Mouse (Mus musculus): ENCODE results near the gene Timm8a2. TPM values are rescaled to one million over a fixed set of nuclear protein-coding genes. Genes with fewer than 3 reads are reported as not detected.
"Not testable (repeated sequence)": the region's sequence is repeated elsewhere in the genome, so short reads cannot be mapped to it uniquely, and the experiment has no call there.

Timm8a2 gene
- polyA plus RNA-seq, 1 experiment, result not detected

DNA sequence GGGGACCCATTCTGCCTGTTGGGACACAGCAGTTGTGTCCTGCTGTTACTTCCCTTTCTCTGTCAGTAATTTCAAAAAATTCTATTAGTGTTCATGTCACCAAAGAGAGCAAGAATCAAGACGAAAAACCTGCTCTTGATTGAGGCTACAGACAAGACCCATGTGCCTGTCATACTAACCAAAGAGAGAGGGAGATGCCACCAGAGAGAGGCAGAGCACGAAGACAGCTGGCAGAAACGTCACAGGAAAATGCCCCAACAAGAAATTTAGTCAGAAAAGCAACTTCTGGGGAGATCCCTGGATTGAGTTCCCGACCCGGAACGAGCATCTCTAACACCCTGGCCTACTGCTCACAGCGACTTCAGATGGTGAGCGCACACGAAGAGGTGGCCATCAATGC, 14.3 kb downstream of the Timm8a2 start:
- Histone ChIP-seq H3K27me3 (replicated peaks) (peaks cover 14% of the 10 kb centered on the region), H3K9me3 (no peaks in the 10 kb centered on the region), H3K36me3 (replicated peaks; ENCODE audit: low read length) (no peaks in the 10 kb centered on the region), H3K4me1 (peaks cover 55% of the 10 kb centered on the region), H3K4me3 (replicated peaks) (no peak overlapping the region)
- TF ChIP-seq GATA1 (IDR thresholded peaks at IDR 0.05; ENCODE audit: borderline replicate concordance, low read length) (no peak), FLI1 (IDR thresholded peaks at IDR 0.05; ENCODE audit: low read length) (no peak)

DNA sequence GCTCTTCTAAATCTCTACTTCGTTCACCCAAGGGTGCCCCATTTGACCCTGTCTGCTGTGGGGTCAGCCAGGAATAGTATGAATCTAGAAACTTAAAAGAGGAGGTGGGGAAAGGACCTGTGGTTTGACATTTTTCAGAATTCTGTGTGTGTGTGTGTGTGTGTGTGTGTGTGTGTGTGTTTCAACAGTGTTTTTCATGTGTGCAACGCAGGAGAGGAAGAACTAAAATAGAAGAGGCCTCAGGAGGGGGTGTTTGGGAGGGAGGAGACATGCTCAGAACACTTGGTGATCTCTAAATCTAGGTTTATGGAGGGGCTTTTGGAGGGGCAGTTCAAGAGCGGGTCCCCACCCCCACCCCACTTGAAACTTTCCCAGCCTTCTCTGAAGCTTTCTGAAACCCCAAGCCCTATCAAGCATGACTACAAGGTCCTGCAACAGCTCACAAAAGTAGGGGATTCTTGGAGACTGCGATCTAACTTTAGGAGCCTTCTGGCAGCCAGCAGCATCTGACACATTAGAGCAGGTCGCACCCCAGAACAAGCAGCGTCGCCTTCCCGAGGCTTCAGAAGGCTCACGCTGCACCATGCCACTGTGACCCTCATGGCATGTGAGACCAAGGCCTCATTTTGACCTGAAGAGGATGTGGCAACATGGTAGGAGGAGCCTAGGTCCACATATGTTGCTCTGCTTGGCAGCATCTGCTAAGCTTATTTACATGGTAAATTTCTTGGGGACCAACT, 18.6 kb downstream of the Timm8a2 start:
- Histone ChIP-seq H3K36me3 (replicated peaks; ENCODE audit: low read length) (no peaks in the 10 kb centered on the region), H3K27me3 (replicated peaks) (peaks cover 22% of the 10 kb centered on the region), H3K4me3 (replicated peaks) (no peak overlapping the region), H3K4me1 (peaks cover 44% of the 10 kb centered on the region), H3K9me3 (no peaks in the 10 kb centered on the region)
- TF ChIP-seq FLI1 (IDR thresholded peaks at IDR 0.05; ENCODE audit: low read length) (no peak), GATA1 (IDR thresholded peaks at IDR 0.05; ENCODE audit: borderline replicate concordance, low read length) (no peak)

DNA sequence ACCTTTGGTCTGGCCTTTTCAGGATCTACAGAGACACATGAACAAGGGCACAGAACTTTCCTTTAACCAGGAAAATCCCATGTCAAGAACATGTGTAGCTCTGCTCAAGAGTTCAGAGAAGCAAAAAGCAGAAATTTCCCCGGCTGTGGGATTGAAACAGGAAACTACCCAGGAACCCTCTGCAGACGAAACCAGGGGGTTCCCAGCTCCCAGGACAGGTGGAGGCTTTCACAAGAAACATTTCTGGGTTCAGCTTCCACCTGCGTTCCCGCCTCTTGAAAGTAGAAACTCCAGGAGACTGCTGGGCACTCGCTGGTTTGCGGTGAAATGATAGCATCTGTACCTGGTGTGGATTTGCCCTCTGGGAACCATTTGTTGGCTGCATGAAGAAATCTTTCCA, 22.4 kb downstream of the Timm8a2 start:
- TF ChIP-seq GATA1 (IDR thresholded peaks at IDR 0.05; ENCODE audit: borderline replicate concordance, low read length), result no peak
- no peak for TF ChIP-seq FLI1 (IDR thresholded peaks at IDR 0.05; ENCODE audit: low read length)
- H3K36me3 ChIP-seq (replicated peaks; ENCODE audit: low read length), result no peaks in the 10 kb centered on the region
- peaks cover 52% of the 10 kb centered on the region for H3K4me1 ChIP-seq
- H3K27me3 ChIP-seq (replicated peaks), result peaks cover 16% of the 10 kb centered on the region
- no peak overlapping the region for H3K4me3 ChIP-seq (replicated peaks)
- H3K9me3 ChIP-seq, result no peaks in the 10 kb centered on the region

DNA sequence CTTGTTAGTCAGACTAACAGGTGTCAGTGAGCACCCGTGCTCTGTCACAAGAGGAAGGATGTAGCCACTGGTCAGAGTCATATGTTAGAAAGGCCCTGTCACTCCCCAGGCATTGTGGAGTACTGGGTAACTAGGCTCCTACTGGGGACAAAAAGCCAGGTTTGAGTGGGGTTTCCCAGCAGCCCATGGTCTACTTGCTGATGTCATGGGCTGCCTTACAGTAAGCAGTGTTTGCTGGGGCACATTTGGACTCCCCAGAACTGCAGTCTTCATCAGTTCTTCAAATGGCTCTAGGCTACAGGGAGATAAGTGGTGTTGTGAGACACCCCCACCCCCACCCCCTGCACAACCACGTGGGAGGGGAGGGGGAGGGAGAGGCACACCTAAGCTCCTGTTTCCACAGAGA, 23.5 kb downstream of the Timm8a2 start:
- TF ChIP-seq GATA1 (IDR thresholded peaks at IDR 0.05; ENCODE audit: borderline replicate concordance, low read length), result no peak

DNA sequence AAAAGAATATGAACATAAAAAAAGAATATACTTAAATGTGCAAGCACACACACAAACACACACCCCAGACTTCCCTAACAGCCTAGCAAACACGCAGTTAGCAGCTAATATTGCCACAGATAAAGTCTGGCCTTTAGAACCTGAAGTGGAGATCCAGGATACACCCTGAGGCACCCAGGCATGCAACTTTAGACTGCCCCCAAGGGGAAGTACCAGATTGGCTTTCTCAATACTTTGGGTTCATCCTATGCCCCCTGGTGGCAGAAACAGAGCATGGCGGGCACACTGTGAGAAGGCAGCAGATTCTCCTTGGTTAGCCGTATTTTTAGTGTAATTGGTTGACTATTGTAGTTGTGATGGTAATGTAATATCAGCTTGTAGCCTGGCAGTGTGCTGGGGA, 26.2 kb downstream of the Timm8a2 start:
- Histone ChIP-seq H3K27me3 (replicated peaks) (peaks cover 17% of the 10 kb centered on the region), H3K36me3 (replicated peaks; ENCODE audit: low read length) (no peaks in the 10 kb centered on the region), H3K4me1 (peaks cover 42% of the 10 kb centered on the region), H3K9me3 (no peaks in the 10 kb centered on the region), H3K4me3 (replicated peaks) (no peak overlapping the region)
- TF ChIP-seq FLI1 (IDR thresholded peaks at IDR 0.05; ENCODE audit: low read length) (no peak), GATA1 (IDR thresholded peaks at IDR 0.05; ENCODE audit: borderline replicate concordance, low read length) (no peak)

More for the DNA sequence above, 23.5 kb downstream of the Timm8a2 start:
- Histone ChIP-seq H3K9me3 (no peaks in the 10 kb centered on the region), H3K27me3 (replicated peaks) (peaks cover 16% of the 10 kb centered on the region), H3K36me3 (replicated peaks; ENCODE audit: low read length) (no peaks in the 10 kb centered on the region), H3K4me3 (replicated peaks) (no peak overlapping the region), H3K4me1 (peaks cover 49% of the 10 kb centered on the region)

DNA sequence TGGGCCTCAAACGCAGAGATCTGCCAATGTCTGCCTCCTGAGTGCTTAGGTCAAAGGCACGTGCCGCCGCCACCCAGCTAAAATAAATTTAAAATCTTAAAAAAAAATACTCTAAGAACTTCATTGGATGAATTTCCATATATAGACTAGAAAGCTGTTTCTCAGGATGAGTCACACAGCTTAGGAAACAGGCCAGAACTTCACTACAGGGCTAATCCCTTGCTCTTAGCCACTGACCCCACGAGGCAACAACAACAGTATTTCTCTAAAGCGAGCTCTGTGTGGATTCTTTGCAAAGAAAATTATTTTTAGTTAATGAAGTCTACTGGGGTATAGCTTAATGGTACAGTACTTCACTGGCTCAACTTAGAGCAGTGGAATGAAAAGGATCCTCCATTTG, 26.9 kb downstream of the Timm8a2 start:
- peaks cover 48% of the 10 kb centered on the region for H3K4me1 ChIP-seq
- no peaks in the 10 kb centered on the region for H3K9me3 ChIP-seq
- TF ChIP-seq FLI1 (IDR thresholded peaks at IDR 0.05; ENCODE audit: low read length), result no peak
- no peak for TF ChIP-seq GATA1 (IDR thresholded peaks at IDR 0.05; ENCODE audit: borderline replicate concordance, low read length)
- no peak overlapping the region for H3K4me3 ChIP-seq (replicated peaks)
- no peaks in the 10 kb centered on the region for H3K36me3 ChIP-seq (replicated peaks; ENCODE audit: low read length)
- H3K27me3 ChIP-seq (replicated peaks), result peaks cover 13% of the 10 kb centered on the region

DNA sequence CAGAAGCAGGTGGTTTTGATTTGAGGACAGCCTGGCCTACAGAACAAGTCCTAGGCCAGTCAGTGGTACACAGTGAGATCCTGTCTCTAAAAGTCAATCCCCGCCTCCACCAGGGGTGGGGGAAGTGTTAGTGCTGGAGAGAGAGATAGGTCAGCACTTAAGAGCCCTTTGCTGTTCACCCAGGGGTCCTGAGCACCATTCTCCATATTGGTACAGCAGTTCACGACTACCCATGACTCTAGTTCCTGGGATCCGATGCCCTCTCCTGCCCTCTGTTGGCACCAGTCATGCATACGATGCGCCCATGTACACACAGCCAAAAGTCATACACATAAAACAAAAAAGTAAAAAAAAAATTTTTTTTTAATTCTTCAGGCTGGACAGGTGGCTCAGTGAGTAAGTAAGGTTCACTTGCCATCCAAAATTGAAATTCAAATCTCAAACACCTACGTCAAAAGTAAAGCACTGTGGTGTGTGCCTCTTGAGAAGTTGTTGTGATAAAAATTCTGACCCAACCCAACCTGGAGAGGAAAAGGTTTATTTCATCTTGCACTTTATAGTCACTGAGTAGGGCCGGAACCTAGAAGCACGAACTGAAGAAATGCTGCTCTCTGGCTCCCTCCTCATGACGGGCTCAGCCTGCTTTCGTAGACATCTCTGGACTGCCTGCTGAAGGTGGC, 28.1 kb downstream of the Timm8a2 start:
- Histone ChIP-seq H3K4me1 (peaks cover 43% of the 10 kb centered on the region), H3K27me3 (replicated peaks) (peaks cover 4% of the 10 kb centered on the region), H3K9me3 (no peaks in the 10 kb centered on the region), H3K36me3 (replicated peaks; ENCODE audit: low read length) (no peaks in the 10 kb centered on the region), H3K4me3 (replicated peaks) (no peak overlapping the region)
- no peak for TF ChIP-seq FLI1 (IDR thresholded peaks at IDR 0.05; ENCODE audit: low read length)
- no peak for TF ChIP-seq GATA1 (IDR thresholded peaks at IDR 0.05; ENCODE audit: borderline replicate concordance, low read length)

DNA sequence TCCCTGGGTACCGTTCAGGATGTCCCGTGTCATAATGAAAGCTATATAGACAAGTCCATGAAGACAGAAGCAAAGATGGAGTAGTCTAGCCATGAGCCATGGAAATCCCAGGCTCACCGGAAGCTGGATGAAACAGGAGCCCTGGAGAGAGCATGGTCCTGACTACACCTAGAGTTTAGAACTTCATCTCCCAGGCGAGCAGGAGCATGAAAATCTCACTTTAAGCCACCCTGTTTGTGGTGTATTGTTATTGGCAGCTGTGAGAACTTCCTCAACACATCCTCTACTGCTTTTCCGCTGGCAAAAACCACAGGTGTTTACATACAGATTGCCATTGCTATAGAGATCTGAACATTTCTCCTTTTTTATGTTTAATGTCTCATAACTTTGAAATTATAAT, 29.1 kb downstream of the Timm8a2 start:
- H3K27me3 ChIP-seq (replicated peaks), result peaks cover 2% of the 10 kb centered on the region
- TF ChIP-seq GATA1 (IDR thresholded peaks at IDR 0.05; ENCODE audit: borderline replicate concordance, low read length), result no peak
- no peak for TF ChIP-seq FLI1 (IDR thresholded peaks at IDR 0.05; ENCODE audit: low read length)
- H3K4me3 ChIP-seq (replicated peaks), result no peak overlapping the region
- peaks cover 38% of the 10 kb centered on the region for H3K4me1 ChIP-seq
- no peaks in the 10 kb centered on the region for H3K9me3 ChIP-seq
- H3K36me3 ChIP-seq (replicated peaks; ENCODE audit: low read length), result no peaks in the 10 kb centered on the region

DNA sequence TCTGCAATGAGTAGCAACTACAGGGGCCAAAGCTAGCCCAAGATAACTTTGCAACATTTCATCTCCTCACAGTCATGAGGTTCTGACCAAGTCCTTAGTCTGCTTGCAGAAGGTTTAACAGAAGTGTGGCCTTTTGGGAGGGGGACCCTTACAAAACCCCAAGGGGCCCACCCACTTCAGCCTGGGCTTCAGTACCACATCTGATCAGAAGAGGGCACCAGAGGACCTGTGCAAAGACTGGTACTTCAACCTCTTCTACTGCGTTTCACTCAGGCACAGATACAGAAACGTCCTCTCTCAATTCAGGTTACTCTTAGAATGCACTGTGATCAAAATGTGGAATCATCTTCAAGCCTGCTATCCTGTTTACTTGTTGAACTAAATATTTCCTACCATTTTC, 30.0 kb downstream of the Timm8a2 start:
- Histone ChIP-seq H3K4me3 (replicated peaks) (no peak overlapping the region), H3K4me1 (peaks cover 38% of the 10 kb centered on the region), H3K9me3 (no peaks in the 10 kb centered on the region), H3K36me3 (replicated peaks; ENCODE audit: low read length) (no peaks in the 10 kb centered on the region), H3K27me3 (replicated peaks) (peaks cover 3% of the 10 kb centered on the region)
- TF ChIP-seq GATA1 (IDR thresholded peaks at IDR 0.05; ENCODE audit: borderline replicate concordance, low read length) (no peak), FLI1 (IDR thresholded peaks at IDR 0.05; ENCODE audit: low read length) (no peak)

DNA sequence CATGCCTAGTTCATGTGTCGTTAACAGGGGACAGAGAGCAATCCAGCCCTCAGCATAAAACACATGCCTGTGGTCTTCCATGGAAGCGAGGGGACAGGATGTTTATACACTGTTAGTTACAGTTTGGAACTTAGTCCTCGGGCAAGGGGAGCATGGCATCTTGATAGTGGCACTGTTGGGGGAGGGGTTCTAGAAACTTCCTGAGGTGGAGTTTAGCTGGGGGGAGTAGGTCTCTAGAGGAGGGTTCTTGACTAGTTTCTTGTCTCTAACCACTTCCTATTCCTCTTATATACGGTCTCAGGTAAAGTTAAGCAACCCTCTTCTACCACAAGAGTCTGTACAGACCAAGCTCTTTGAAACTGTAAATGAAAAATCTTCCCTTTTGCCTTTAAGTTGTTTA, 31.8 kb downstream of the Timm8a2 start:
- H3K4me3 ChIP-seq (replicated peaks), result no peak overlapping the region
- H3K36me3 ChIP-seq (replicated peaks; ENCODE audit: low read length), result no peaks in the 10 kb centered on the region
- peaks cover 42% of the 10 kb centered on the region for H3K4me1 ChIP-seq
- H3K27me3 ChIP-seq (replicated peaks), result peaks cover 8% of the 10 kb centered on the region
- TF ChIP-seq FLI1 (IDR thresholded peaks at IDR 0.05; ENCODE audit: low read length), result no peak
- no peak for TF ChIP-seq GATA1 (IDR thresholded peaks at IDR 0.05; ENCODE audit: borderline replicate concordance, low read length)
- H3K9me3 ChIP-seq, result no peaks in the 10 kb centered on the region

DNA sequence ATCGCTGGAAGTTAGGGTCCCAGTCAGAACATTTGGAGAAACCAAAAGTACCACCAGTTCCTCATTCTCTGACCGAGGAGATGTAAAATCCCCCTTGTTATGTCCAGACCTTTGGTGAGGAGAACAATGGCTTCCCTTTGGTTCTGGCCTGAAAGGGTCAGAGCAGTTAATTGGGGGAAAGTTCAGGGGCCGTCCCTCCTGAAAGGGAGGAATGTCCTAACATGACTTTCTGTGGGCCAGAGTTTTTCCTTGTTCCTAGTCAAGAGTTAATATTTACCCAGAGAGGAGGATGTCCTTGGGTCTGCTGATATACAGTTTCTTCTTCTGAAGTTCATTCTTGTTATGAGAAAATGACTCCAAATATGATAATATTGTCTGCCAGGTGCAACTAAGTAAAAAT, 33.6 kb downstream of the Timm8a2 start:
- not testable (repeated sequence) for H3K4me3 ChIP-seq (replicated peaks); H3K9me3 ChIP-seq; H3K36me3 ChIP-seq (replicated peaks; ENCODE audit: low read length)
- Histone ChIP-seq H3K4me1 (peaks cover 35% of the 10 kb centered on the region), H3K27me3 (replicated peaks) (peaks cover 10% of the 10 kb centered on the region)
